Mouse (Mus musculus): ENCODE measurements around the gene Mlh3. TPM values are rescaled to one million over a fixed set of nuclear protein-coding genes. Genes with fewer than 3 reads are reported as not detected.

Gene Mlh3
- polyA plus RNA-seq, 1 experiment: 12.7 TPM

DNA sequence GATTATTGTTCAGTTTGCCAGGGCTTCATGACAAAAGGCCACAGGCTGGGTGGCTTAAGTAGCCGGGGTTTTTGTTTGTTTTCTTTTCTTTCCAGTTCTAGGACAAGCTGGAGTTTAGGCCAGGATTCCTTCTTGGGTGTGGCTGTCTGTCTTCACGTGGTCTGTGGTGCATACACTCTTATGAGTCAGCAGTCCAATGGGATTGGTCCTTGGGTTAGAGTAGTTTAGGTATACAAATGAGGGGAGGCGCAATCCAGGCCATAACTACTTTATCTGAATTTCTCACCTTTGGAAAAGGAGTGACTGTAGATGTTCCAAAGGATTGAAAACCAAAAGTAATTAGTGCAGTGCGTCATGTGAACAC, 1.4 kb upstream of the Mlh3 start:
- no peak overlapping the region for H3K27ac ChIP-seq (ENCODE audit: insufficient read depth, low read length)
- no peak overlapping the region for H3K4me3 ChIP-seq (ENCODE audit: insufficient read depth, low read length)
- TF ChIP-seq POLR2A (IDR thresholded peaks at IDR 0.05; ENCODE audit: extremely low read depth, insufficient read depth, low read length) (no peak), CTCF (IDR thresholded peaks at IDR 0.05; ENCODE audit: extremely low read depth, insufficient read depth, low read length) (no peak)
- no peaks in the 10 kb centered on the region for H3K4me1 ChIP-seq (ENCODE audit: control insufficient read depth, insufficient read depth, low read length)

DNA sequence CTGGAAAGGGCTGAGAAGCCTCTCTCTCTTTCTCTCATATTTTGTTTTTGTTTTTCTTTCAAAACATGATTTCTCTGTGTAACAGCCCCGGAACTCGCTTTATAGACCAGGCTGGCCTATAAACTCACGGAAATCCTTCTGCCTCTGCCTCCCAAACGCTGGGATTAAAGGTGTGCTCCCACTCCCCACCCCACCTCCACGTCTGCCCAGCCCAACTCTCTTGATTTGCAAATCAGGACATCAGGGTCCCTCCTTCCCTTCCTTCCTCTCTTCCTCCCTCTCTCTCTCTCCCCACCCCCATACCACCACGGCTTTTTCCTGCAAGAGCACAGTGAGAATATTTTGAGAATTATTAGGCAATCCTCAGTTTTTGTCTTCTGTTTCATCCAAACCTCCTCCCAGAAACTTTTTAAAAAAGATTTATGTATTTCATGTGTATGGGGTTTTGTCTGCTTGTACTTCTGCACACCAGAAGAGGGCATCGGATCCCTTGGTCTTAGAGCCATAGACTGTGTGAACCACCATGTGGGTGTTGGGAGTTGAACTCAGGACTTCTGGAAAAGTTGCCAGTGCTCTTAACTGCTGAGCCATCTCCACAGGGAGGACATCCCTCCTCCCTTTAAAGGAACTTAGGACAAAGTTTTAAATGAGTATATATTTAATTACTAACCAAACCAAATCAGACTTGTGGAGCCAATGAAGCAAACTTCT, 888 bp upstream of the Mlh3 start:
- no peaks in the 10 kb centered on the region for H3K4me1 ChIP-seq (ENCODE audit: control insufficient read depth, insufficient read depth, low read length)
- no peak for TF ChIP-seq POLR2A (IDR thresholded peaks at IDR 0.05; ENCODE audit: extremely low read depth, insufficient read depth, low read length)
- no peak for TF ChIP-seq CTCF (IDR thresholded peaks at IDR 0.05; ENCODE audit: extremely low read depth, insufficient read depth, low read length)
- no peak overlapping the region for H3K4me3 ChIP-seq (ENCODE audit: insufficient read depth, low read length)
- H3K27ac ChIP-seq (ENCODE audit: insufficient read depth, low read length): no peak overlapping the region

GRCm38 (mm10) chr12:85269821-85270220, 578 bp downstream of the Mlh3 start:
- H3K4me1 ChIP-seq (ENCODE audit: control insufficient read depth, insufficient read depth, low read length): peaks cover 2% of the 10 kb centered on the region; the same call in 1 of the 2 replicates
- TF ChIP-seq CTCF (IDR thresholded peaks at IDR 0.05; ENCODE audit: extremely low read depth, insufficient read depth, low read length): no peak
- TF ChIP-seq POLR2A (IDR thresholded peaks at IDR 0.05; ENCODE audit: extremely low read depth, insufficient read depth, low read length): no peak
- H3K4me3 ChIP-seq (ENCODE audit: insufficient read depth, low read length): peak overlapping the region; percentile 67
- peak overlapping the region; percentile 61; the same call in 1 of the 2 replicates for H3K27ac ChIP-seq (ENCODE audit: insufficient read depth, low read length)

- TF ChIP-seq CTCF (IDR thresholded peaks at IDR 0.05; ENCODE audit: extremely low read depth, insufficient read depth, low read length) (no peak), POLR2A (IDR thresholded peaks at IDR 0.05; ENCODE audit: extremely low read depth, insufficient read depth, low read length) (no peak)
- no peak overlapping the region for H3K27ac ChIP-seq (ENCODE audit: insufficient read depth, low read length)
- no peak overlapping the region for H3K4me3 ChIP-seq (ENCODE audit: insufficient read depth, low read length)
- H3K4me1 ChIP-seq (ENCODE audit: control insufficient read depth, insufficient read depth, low read length): peaks cover 2% of the 10 kb centered on the region; the same call in 1 of the 2 replicates
Observed at GRCm38 (mm10) chr12:85266248-85266647, 4.2 kb downstream of the Mlh3 start.

DNA sequence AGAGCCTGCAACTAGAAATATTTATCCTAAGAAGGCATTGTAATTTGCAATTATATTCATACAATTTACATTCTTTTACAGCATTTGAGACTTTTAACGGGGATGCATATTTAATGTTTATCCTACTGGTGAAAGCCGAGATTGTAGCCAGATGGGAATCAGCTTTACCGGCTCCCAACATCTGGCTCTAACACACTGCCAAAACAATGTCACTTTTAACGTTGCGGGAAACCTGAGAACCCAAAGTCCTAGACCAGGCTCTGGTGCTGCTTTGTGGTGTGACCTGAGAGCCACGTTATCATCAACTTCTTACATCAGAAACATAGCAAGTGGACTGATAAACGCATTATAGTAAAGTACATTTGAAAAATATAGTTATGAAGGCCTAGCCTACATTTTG, 5.5 kb downstream of the Mlh3 start:
- Histone ChIP-seq H3K4me3 (ENCODE audit: insufficient read depth, low read length) (no peak overlapping the region), H3K4me1 (ENCODE audit: control insufficient read depth, insufficient read depth, low read length) (peaks cover 2% of the 10 kb centered on the region; the same call in 1 of the 2 replicates), H3K27ac (ENCODE audit: insufficient read depth, low read length) (no peak overlapping the region)
- TF ChIP-seq POLR2A (IDR thresholded peaks at IDR 0.05; ENCODE audit: extremely low read depth, insufficient read depth, low read length): no peak
- TF ChIP-seq CTCF (IDR thresholded peaks at IDR 0.05; ENCODE audit: extremely low read depth, insufficient read depth, low read length): no peak

DNA sequence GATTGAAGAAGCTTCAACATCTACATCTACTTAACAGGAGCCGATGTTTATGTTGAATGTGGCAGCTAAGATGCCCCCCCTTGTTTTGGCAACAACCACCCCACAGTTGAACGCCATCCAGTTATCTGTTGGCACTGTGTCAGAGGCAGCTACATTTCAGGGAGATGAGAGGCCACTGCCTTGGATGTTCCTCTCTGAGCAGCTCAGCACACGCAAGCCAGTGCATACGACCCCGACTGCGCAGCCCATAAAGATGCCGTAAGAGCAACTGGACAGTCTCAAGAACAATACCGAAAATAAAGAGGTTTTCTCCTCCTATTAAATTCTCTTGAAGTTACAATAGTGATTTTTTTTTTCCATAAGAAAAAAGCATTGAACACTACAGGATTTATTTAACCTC, 5.9 kb downstream of the Mlh3 start:
- peaks cover 2% of the 10 kb centered on the region; the same call in 1 of the 2 replicates for H3K4me1 ChIP-seq (ENCODE audit: control insufficient read depth, insufficient read depth, low read length)
- TF ChIP-seq POLR2A (IDR thresholded peaks at IDR 0.05; ENCODE audit: extremely low read depth, insufficient read depth, low read length): no peak
- no peak for TF ChIP-seq CTCF (IDR thresholded peaks at IDR 0.05; ENCODE audit: extremely low read depth, insufficient read depth, low read length)
- H3K27ac ChIP-seq (ENCODE audit: insufficient read depth, low read length): no peak overlapping the region
- no peak overlapping the region for H3K4me3 ChIP-seq (ENCODE audit: insufficient read depth, low read length)

DNA sequence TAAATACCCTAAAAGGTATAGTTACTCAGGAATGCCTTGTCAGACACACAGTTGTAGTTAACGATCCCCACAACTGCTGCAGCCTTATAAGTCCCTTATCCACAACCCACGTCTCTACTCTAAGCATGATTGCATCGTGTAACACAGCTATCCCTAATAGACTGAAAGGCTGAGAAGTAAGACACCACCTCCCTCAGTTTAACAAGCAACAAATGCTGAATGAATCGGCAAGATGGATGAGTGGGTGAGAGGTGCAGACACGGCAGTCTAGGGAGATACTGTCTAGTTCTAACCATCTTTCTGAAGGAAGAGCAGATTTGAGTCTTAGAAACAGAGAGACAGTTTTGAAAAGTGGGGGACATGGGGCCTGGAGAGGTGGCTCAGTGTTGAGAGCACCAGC, 7.2 kb downstream of the Mlh3 start:
- TF ChIP-seq POLR2A (IDR thresholded peaks at IDR 0.05; ENCODE audit: extremely low read depth, insufficient read depth, low read length) (no peak), CTCF (IDR thresholded peaks at IDR 0.05; ENCODE audit: extremely low read depth, insufficient read depth, low read length) (no peak)

DNA sequence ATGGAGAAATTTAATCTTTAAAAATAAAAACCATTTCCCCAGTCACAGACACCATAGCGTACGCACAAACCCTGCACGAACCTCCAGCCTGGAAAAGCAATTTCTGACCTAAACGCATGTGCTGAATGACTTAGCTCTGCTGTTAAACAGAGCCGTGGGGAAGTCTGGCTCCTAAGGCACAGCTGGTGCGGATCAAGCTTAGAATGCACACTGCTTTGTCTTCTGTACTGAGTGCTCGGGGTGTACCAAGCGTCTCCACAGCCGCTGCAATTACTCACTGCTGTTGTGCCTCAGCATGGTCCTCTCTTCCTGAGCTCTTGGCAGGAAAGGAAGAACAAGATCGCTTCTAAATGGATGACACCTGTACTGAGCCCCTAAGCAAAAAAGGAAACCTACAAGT, 7.9 kb downstream of the Mlh3 start:
- H3K27ac ChIP-seq (ENCODE audit: insufficient read depth, low read length): no peak overlapping the region
- peaks cover 2% of the 10 kb centered on the region; the same call in 1 of the 2 replicates for H3K4me1 ChIP-seq (ENCODE audit: control insufficient read depth, insufficient read depth, low read length)
- H3K4me3 ChIP-seq (ENCODE audit: insufficient read depth, low read length): no peak overlapping the region
- no peak for TF ChIP-seq CTCF (IDR thresholded peaks at IDR 0.05; ENCODE audit: extremely low read depth, insufficient read depth, low read length)
- no peak for TF ChIP-seq POLR2A (IDR thresholded peaks at IDR 0.05; ENCODE audit: extremely low read depth, insufficient read depth, low read length)

More for the DNA sequence above, 7.2 kb downstream of the Mlh3 start:
- H3K4me1 ChIP-seq (ENCODE audit: control insufficient read depth, insufficient read depth, low read length): peaks cover 2% of the 10 kb centered on the region; the same call in 1 of the 2 replicates
- H3K4me3 ChIP-seq (ENCODE audit: insufficient read depth, low read length): no peak overlapping the region
- no peak overlapping the region for H3K27ac ChIP-seq (ENCODE audit: insufficient read depth, low read length)

- no peak overlapping the region for H3K27ac ChIP-seq (ENCODE audit: insufficient read depth, low read length)
- no peaks in the 10 kb centered on the region for H3K4me1 ChIP-seq (ENCODE audit: control insufficient read depth, insufficient read depth, low read length)
- TF ChIP-seq CTCF (IDR thresholded peaks at IDR 0.05; ENCODE audit: extremely low read depth, insufficient read depth, low read length): no peak
- TF ChIP-seq POLR2A (IDR thresholded peaks at IDR 0.05; ENCODE audit: extremely low read depth, insufficient read depth, low read length): no peak
- H3K4me3 ChIP-seq (ENCODE audit: insufficient read depth, low read length): no peak overlapping the region
Observed at GRCm38 (mm10) chr12:85257008-85257639, 13.3 kb downstream of the Mlh3 start.
